Mouse (Mus musculus): ENCODE results near the gene Tnni1. TPM values are rescaled to one million over a fixed set of nuclear protein-coding genes. Genes with fewer than 3 reads are reported as not detected.

The Tnni1 gene
- total and polyA plus RNA-seq, 2 experiments, result 0.46 TPM; not detected in 1

DNA sequence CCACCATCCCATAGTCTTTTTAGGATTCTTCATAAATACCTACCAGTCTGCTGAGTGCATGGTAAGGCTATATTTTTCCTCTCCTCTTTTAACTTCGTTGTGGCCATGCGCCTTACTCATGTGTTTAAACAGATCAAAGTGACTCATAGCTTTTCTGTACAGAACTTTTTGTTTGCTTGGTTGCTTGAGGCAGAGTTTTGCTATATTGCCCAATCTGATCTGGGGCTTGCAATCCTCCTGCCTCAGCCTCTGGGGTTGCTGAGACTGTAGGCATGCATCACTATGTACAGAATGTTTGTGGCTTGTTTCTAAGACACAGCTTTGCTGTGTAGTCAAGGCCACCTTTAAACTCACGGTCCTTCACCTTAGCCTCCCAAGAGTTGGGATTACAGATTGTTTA is 23.3 kb upstream of the Tnni1 start:
- no peaks in the 10 kb centered on the region for H3K27me3 ChIP-seq (ENCODE audit: control insufficient read depth, insufficient read depth, low read length)
- TF ChIP-seq CTCF (IDR thresholded peaks at IDR 0.05; ENCODE audit: low read depth, low read length) (no peak), POLR2A (IDR thresholded peaks at IDR 0.05; ENCODE audit: extremely low read depth, insufficient read depth, low read length) (no peak)
- H3K36me3 ChIP-seq (ENCODE audit: control insufficient read depth, insufficient read depth, low read length), result no peaks in the 10 kb centered on the region
- H3K9ac ChIP-seq (ENCODE audit: low read depth, low read length), result no peak overlapping the region
- no peaks in the 10 kb centered on the region for H3K79me2 ChIP-seq (ENCODE audit: control insufficient read depth, insufficient read depth, low read length)
- no peak for DNase-seq (ENCODE audit: extremely low read depth, low read depth, low spot score)
- no peak overlapping the region for H3K4me3 ChIP-seq (ENCODE audit: insufficient read depth, low read depth, low read length)
- no peak overlapping the region for H3K27ac ChIP-seq (replicated peaks; ENCODE audit: insufficient read depth, low read depth, low read length)
- H3K4me1 ChIP-seq (ENCODE audit: control insufficient read depth, insufficient read depth, low read length), result no peaks in the 10 kb centered on the region
- 56% methylated on average over 3 of the region's 3 CpGs for WGBS

GRCm38 (mm10) chr1:135757287-135757686 is 21.9 kb upstream of the Tnni1 start:
- Histone ChIP-seq H3K27me3 (ENCODE audit: control insufficient read depth, insufficient read depth, low read length) (no peaks in the 10 kb centered on the region), H3K27ac (replicated peaks; ENCODE audit: insufficient read depth, low read depth, low read length) (no peak overlapping the region), H3K79me2 (ENCODE audit: control insufficient read depth, insufficient read depth, low read length) (no peaks in the 10 kb centered on the region), H3K36me3 (ENCODE audit: control insufficient read depth, insufficient read depth, low read length) (no peaks in the 10 kb centered on the region), H3K9ac (ENCODE audit: low read depth, low read length) (no peak overlapping the region), H3K4me3 (ENCODE audit: insufficient read depth, low read depth, low read length) (no peak overlapping the region), H3K4me1 (ENCODE audit: control insufficient read depth, insufficient read depth, low read length) (no peaks in the 10 kb centered on the region)
- WGBS, result 74% methylated on average over 8 of the region's 8 CpGs
- TF ChIP-seq CTCF (IDR thresholded peaks at IDR 0.05; ENCODE audit: low read depth, low read length) (no peak), POLR2A (IDR thresholded peaks at IDR 0.05; ENCODE audit: extremely low read depth, insufficient read depth, low read length) (no peak)
- DNase-seq (ENCODE audit: extremely low read depth, low read depth, low spot score), result no peak

DNA sequence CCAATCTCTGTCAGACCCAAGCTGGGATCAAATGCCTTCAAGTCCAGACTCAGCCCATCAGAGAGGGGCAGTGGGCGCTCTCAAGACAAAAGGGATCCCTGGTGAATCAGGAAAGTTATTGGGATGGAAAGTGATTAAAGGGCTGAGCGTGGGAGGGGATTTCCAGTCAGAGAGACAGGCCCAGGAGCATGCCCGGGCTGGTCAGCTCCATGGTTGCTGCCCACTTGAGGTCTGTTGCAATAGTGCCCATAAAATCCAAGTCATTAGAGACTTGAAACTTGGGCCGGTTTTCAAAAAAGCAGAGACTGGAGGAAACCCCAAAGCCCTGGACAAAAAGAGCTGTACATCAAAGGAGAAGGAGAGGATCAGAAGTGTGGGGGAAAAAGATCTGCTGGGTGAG is 19.5 kb upstream of the Tnni1 start:
- no peak overlapping the region for H3K27ac ChIP-seq (replicated peaks; ENCODE audit: insufficient read depth, low read depth, low read length)
- WGBS, result 88% methylated on average over 4 of the region's 4 CpGs
- no peak for TF ChIP-seq POLR2A (IDR thresholded peaks at IDR 0.05; ENCODE audit: extremely low read depth, insufficient read depth, low read length)
- no peak for TF ChIP-seq CTCF (IDR thresholded peaks at IDR 0.05; ENCODE audit: low read depth, low read length)
- H3K9ac ChIP-seq (ENCODE audit: low read depth, low read length), result no peak overlapping the region
- H3K27me3 ChIP-seq (ENCODE audit: control insufficient read depth, insufficient read depth, low read length), result no peaks in the 10 kb centered on the region
- no peaks in the 10 kb centered on the region for H3K79me2 ChIP-seq (ENCODE audit: control insufficient read depth, insufficient read depth, low read length)
- no peak overlapping the region for H3K4me3 ChIP-seq (ENCODE audit: insufficient read depth, low read depth, low read length)
- no peaks in the 10 kb centered on the region for H3K4me1 ChIP-seq (ENCODE audit: control insufficient read depth, insufficient read depth, low read length)
- H3K36me3 ChIP-seq (ENCODE audit: control insufficient read depth, insufficient read depth, low read length), result no peaks in the 10 kb centered on the region
- no peak for DNase-seq (ENCODE audit: extremely low read depth, low read depth, low spot score)

DNA sequence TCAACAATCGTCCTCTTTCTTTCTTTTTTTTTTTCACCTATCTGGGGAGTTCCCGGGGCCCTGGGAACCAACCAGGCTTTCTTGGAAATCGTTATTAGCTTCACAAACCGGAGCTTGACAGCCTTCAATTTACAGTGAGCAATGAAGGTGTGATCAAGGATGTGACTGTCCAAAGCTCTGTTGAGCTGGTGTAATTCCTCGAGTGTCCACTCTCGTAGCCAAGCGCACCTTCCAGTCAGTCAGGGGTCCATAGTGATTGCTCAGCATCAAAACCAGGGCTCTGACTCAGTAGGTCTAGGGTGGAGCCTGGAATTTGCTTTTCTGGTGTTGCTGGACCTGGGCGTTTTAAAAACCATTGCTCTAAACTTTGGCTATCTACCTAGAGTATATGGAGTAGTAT is 19.0 kb upstream of the Tnni1 start:
- H3K27ac ChIP-seq (replicated peaks; ENCODE audit: insufficient read depth, low read depth, low read length), result no peak overlapping the region
- H3K27me3 ChIP-seq (ENCODE audit: control insufficient read depth, insufficient read depth, low read length), result no peaks in the 10 kb centered on the region
- H3K4me3 ChIP-seq (ENCODE audit: insufficient read depth, low read depth, low read length), result no peak overlapping the region
- no peaks in the 10 kb centered on the region for H3K36me3 ChIP-seq (ENCODE audit: control insufficient read depth, insufficient read depth, low read length)
- H3K9ac ChIP-seq (ENCODE audit: low read depth, low read length), result no peak overlapping the region
- H3K79me2 ChIP-seq (ENCODE audit: control insufficient read depth, insufficient read depth, low read length), result no peaks in the 10 kb centered on the region
- H3K4me1 ChIP-seq (ENCODE audit: control insufficient read depth, insufficient read depth, low read length), result no peaks in the 10 kb centered on the region
- DNase-seq (ENCODE audit: extremely low read depth, low read depth, low spot score), result no peak
- 66% methylated on average over 8 of the region's 8 CpGs for WGBS
- no peak for TF ChIP-seq POLR2A (IDR thresholded peaks at IDR 0.05; ENCODE audit: extremely low read depth, insufficient read depth, low read length)
- TF ChIP-seq CTCF (IDR thresholded peaks at IDR 0.05; ENCODE audit: low read depth, low read length), result no peak

DNA sequence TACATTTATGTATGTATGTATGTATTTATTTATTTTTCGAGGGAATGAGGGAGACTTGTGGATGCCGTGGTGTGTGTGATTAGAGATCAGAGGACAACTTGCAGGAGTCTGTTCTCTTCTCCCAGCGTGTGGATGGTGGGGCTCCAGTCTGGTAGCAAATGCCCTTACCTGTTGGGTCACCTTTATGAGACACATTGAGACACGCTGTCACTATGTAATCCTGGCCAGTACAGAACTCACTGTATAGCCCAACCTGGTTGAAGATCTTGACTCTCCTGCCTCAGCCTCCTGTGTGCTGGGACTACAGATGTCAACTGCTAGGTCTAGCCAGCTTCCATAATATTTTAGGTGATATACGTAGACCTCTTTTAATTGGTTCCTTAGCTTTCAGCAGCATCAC is 17.5 kb upstream of the Tnni1 start:
- Histone ChIP-seq H3K9ac (ENCODE audit: low read depth, low read length) (no peak overlapping the region), H3K27me3 (ENCODE audit: control insufficient read depth, insufficient read depth, low read length) (peaks cover 9% of the 10 kb centered on the region; the same call in 1 of the 2 replicates), H3K4me3 (ENCODE audit: insufficient read depth, low read depth, low read length) (no peak overlapping the region), H3K4me1 (ENCODE audit: control insufficient read depth, insufficient read depth, low read length) (no peaks in the 10 kb centered on the region), H3K79me2 (ENCODE audit: control insufficient read depth, insufficient read depth, low read length) (no peaks in the 10 kb centered on the region), H3K27ac (replicated peaks; ENCODE audit: insufficient read depth, low read depth, low read length) (no peak overlapping the region), H3K36me3 (ENCODE audit: control insufficient read depth, insufficient read depth, low read length) (no peaks in the 10 kb centered on the region)
- TF ChIP-seq CTCF (IDR thresholded peaks at IDR 0.05; ENCODE audit: low read depth, low read length), result no peak
- TF ChIP-seq POLR2A (IDR thresholded peaks at IDR 0.05; ENCODE audit: extremely low read depth, insufficient read depth, low read length), result no peak
- no peak for DNase-seq (ENCODE audit: extremely low read depth, low read depth, low spot score)
- WGBS, result 86% methylated on average over 5 of the region's 5 CpGs

DNA sequence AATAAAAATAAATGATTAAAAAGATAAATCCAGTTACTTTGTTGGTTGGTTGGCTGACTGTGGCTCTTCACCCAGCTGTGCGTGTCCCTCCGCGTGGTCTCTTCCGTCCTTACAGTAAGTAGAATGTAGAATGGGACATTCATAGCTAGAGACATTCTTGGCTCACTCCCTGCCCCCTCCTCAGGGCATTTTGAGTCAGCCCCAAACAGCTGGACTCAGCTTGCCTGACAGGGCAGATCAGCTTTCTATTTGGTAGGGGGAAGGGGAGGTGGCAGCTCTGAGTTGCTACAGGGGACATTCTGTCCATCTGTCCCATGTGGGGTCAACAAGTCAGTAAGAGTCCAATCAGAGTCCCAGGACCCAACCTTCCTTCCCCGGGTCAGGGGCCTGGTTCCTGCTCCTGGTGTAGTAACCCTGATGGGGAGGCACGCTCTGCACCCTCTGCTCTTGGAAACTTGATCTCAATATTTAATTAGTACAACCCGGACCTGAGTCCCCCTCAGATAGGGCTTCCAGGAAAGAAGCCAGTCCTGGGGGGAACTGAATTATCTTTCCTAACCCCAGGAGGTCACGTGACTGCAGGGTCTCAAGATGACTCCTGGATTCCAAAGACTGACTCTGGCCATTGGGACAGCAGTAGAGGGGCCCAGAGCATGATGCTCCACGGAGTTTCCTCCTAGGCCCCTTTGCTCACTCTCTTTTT is 15.6 kb upstream of the Tnni1 start:
- no peak for DNase-seq (ENCODE audit: extremely low read depth, low read depth, low spot score)
- no peaks in the 10 kb centered on the region for H3K79me2 ChIP-seq (ENCODE audit: control insufficient read depth, insufficient read depth, low read length)
- no peaks in the 10 kb centered on the region for H3K36me3 ChIP-seq (ENCODE audit: control insufficient read depth, insufficient read depth, low read length)
- H3K27me3 ChIP-seq (ENCODE audit: control insufficient read depth, insufficient read depth, low read length), result peaks cover 9% of the 10 kb centered on the region; the same call in 1 of the 2 replicates
- WGBS, result 71% methylated on average over 9 of the region's 9 CpGs
- H3K27ac ChIP-seq (replicated peaks; ENCODE audit: insufficient read depth, low read depth, low read length), result no peak overlapping the region
- no peak overlapping the region for H3K4me3 ChIP-seq (ENCODE audit: insufficient read depth, low read depth, low read length)
- no peak overlapping the region for H3K9ac ChIP-seq (ENCODE audit: low read depth, low read length)
- H3K4me1 ChIP-seq (ENCODE audit: control insufficient read depth, insufficient read depth, low read length), result no peaks in the 10 kb centered on the region
- TF ChIP-seq POLR2A (IDR thresholded peaks at IDR 0.05; ENCODE audit: extremely low read depth, insufficient read depth, low read length), result no peak
- TF ChIP-seq CTCF (IDR thresholded peaks at IDR 0.05; ENCODE audit: low read depth, low read length), result no peak
